Mouse (Mus musculus) gastrocnemius, adult 18-20 months (tissue): Measurements from ENCODE around the gene Sdhb. TPM values are rescaled to one million over a fixed set of nuclear protein-coding genes. Genes with fewer than 3 reads are reported as not detected.

Source experiments
- DNase-seq: peaks from one replicate; pipeline ENCODE4 v3.0.0; 2021; ENCODE audit warnings: low spot score
- total RNA-seq, 2 experiments: library from RNA; stranded (reverse); gene quantifications; 2 replicates each; pipeline ENCODE4 v1.2.3; 2021

Gene Sdhb
- total RNA-seq, 2 experiments from 2014 or later, result 630 to 677 TPM

DNA sequence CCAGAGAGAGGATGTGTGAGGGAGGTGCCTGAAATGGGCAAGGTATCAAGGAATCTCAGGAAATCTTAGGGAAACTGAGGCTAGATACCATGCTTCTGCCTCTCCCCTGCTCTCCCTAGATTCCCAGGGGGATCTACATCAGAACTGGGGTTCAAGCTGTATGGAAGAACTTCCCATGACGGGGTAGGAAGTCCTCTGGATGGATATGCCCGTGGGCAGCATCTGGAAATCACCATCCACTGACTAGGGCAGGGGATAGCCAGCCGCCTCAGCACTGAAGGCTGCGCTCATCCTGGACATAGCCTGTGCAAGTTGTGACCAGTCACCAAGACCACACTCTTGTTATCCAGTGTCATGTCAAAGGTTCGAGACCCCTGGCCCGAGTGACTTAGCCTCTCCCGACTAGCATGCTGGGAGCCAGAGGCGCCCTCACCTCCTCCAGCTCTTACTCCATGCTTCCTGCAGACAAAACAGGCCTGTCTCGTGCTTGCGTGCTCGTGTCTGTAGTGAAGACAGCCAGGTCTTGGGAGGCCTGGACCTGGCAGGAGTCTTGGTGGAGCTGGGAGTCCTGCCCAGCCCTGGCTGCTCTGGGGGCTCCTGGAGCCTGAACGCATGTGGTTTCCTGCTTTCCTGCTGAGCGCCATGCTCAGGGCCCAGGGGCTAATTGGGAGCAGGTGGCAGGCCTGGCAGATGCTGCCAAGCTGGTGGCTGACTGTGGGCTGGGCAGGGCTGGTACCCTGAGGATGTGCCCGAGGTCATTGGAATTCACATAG is 50.7 kb downstream of the Sdhb start:
- peak; percentile 41 for DNase-seq

DNA sequence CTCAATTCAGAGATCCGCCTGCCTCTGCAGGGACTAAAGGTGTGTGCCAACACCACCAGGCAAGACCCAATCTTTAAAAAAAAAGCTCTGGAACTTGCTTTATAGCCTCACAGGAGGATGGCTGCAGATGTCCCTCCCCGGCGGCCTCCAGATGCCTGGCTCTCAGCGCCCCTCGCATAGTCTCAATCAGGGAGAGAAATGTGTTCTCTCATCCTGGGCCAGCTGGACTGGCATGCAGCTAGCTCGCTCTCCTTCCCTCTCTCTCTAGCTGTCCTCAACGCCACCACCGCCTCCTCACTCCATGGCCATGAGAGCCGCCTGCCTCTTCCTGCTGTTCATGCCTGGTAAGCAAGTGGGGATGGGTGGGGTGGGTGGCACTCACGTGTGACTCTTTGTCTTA is 51.6 kb downstream of the Sdhb start:
- DNase-seq, result no peak

- no peak for DNase-seq
Observed at GRCm38 (mm10) chr4:141014114-141014513, 53.1 kb downstream of the Sdhb start.

DNA sequence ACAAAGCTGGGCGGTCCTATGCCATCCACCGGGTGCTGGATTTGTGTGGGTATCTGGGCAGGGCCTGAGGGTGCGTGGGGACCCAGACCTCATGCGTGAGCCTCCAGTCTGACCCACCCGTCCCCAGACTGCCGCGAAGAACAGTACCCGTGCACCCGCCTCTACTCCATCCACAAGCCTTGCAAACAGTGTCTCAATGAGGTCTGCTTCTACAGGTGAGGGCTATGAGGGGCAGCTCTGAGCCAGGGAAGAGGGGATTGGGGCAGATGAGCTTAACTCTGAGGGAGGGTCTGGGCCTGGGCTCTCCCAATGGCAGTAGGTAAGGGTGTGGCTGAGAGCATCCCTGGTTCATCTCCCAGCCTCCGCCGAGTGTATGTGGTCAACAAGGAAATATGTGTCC is 53.9 kb downstream of the Sdhb start:
- no peak for DNase-seq

GRCm38 (mm10) chr4:141015356-141015755 is 54.4 kb downstream of the Sdhb start:
- no peak for DNase-seq

- DNase-seq, result peak; percentile 50
Observed at GRCm38 (mm10) chr4:141016311-141016710, 55.3 kb downstream of the Sdhb start.

DNA sequence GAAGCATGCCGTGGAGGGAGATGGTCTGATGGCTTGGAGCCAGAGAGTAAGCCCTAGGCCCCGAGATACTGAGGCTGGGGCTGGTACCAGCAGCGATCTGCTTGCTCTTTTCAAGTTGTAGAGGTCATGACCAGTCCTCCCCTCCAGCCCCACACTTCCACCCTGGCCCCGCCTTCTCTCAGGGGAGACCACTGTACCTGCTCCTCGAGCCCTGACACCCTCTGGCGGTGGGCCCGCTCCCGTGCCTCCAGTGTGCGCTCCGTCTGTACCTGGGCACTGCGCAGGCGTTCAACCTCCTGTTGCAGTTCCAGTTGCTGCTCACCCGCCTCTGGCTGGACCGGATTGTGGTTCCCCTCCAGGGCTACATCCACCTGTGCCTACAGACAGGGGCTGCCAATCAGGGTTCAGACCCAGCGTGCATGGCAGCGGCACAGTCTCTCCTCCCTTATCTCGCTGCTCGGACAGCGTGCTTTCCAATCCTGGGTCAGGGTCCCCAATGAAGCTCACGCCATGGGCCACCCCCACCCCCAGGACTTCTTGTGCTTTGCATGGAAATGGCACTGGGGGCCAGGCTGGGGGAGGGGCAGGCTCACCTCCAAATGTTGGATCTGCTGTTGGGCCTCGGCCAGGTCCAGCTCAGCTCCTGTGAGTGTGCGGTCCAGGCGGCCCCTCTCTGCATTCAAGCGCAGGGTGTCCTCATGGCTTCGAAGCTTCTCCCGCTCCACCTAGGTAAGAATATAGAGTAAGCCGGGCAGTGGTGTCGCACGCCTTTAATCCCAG is 56.8 kb downstream of the Sdhb start:
- no peak for DNase-seq

- DNase-seq, result no peak
Observed at GRCm38 (mm10) chr4:141020220-141020619, 59.2 kb downstream of the Sdhb start.

GRCm38 (mm10) chr4:141020811-141021613 is 60.0 kb downstream of the Sdhb start:
- DNase-seq, result no peak

DNA sequence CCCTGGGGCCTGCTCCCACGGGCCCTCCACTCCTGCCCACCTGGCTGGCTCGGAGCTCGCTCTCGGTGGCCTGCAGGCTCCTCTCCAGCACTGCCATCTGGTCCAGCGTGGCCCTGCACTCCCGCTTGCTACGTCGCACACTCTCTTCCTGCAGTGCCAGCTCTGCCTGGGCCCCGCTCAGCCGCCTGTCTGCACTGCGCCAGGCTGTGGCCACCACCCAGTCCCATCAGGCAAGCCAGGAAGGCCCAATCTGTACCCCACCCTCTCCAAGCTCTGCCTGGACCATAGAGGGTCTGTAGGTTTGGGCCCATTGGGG is 60.6 kb downstream of the Sdhb start:
- no peak for DNase-seq

- no peak for DNase-seq
Observed at GRCm38 (mm10) chr4:141024052-141024451, 63.0 kb downstream of the Sdhb start.

GRCm38 (mm10) chr4:141024992-141025391 is 64.0 kb downstream of the Sdhb start:
- DNase-seq, result no peak

Other genes with a start within 250 kb of the Sdhb start
- gene Padi6, start 218.6 kb upstream of the Sdhb start, total RNA-seq, result not detected
- under 1 TPM in 1 of 2 experiments, not detected in 1; 0.09 TPM for gene Padi4, start 187.0 kb upstream of the Sdhb start, total RNA-seq
- gene Padi3, start 150.6 kb upstream of the Sdhb start, total RNA-seq, result 1 to 10 TPM; 1.4 TPM
- gene Padi1, start 115.4 kb upstream of the Sdhb start, total RNA-seq, result under 1 TPM; 0.07 to 0.21 TPM
- 100 to 1,000 TPM; 129 to 189 TPM for gene Padi2, start 54.9 kb upstream of the Sdhb start, total RNA-seq
- 10 to 100 TPM; 16.2 to 21.1 TPM for gene Atp13a2, start 25.7 kb downstream of the Sdhb start, total RNA-seq
- 1 to 10 TPM; 1.1 to 2.3 TPM for gene Mfap2, start 49.2 kb downstream of the Sdhb start, total RNA-seq
- 1 to 10 TPM; 2.0 to 2.5 TPM for gene Crocc, start 99.3 kb downstream of the Sdhb start, total RNA-seq
- 10 to 100 TPM; 12.9 to 16.2 TPM for gene Necap2, start 117.2 kb downstream of the Sdhb start, total RNA-seq
- not detected for gene Spata21, start 127.1 kb downstream of the Sdhb start, total RNA-seq
- gene Szrd1, start 178.6 kb downstream of the Sdhb start, total RNA-seq, result 100 to 1,000 TPM; 160 to 163 TPM
- 10 to 100 TPM; 10.8 to 11.2 TPM for gene Fbxo42, start 186.7 kb downstream of the Sdhb start, total RNA-seq